Mouse (Mus musculus): ENCODE results near the gene Gm9573.

DNA sequence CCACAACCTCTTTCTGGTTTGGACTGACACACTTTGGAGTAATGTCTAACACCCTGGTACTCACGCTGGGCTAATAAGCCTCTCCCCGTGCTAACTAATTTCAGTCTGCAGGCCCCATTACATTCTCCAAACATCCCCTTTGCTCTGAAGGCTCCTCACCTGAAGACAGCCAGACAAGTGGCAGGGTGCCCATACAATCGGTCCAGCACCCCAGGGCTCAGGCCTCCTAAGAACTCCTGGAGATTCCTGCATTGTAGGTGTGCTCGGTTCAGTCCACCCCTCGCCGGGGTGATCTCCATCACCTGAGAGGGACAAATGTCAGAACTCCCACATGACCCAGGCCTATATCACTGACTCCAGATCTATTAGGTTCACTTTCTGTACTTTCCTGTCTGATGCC is 46.1 kb upstream of the Gm9573 start:
- TF ChIP-seq CTCF (IDR thresholded peaks at IDR 0.05; ENCODE audit: low read depth), result no peak
- TF ChIP-seq EP300 (optimal IDR thresholded peaks at IDR 0.05), result no peak

Data from stomach, postnatal 0 days (tissue).